Mouse (Mus musculus) forelimb bud, embryonic 11.5 days (tissue): ENCODE results near the gene Pdia4.
"Not testable (repeated sequence)": the region's sequence is repeated elsewhere in the genome, so short reads cannot be mapped to it uniquely, and the experiment has no call there.

Source experiments
- DNase-seq: peaks from one replicate; pipeline ENCODE4 v3.0.0-alpha.2; 2012; ENCODE audit warnings: low read depth, low spot score

The Pdia4 gene

GRCm38 (mm10) chr6:47759406-47759805 is 53.8 kb downstream of the Pdia4 start:
- DNase-seq, result not testable (repeated sequence)

- DNase-seq, result not testable (repeated sequence)
These were observed 55.4 kb downstream of the Pdia4 start for GRCm38 (mm10) chr6:47757849-47758248.

GRCm38 (mm10) chr6:47757429-47757828 is 55.8 kb downstream of the Pdia4 start:
- DNase-seq, result not testable (repeated sequence)

GRCm38 (mm10) chr6:47753144-47753543 is 60.1 kb downstream of the Pdia4 start:
- not testable (repeated sequence) for DNase-seq

GRCm38 (mm10) chr6:47748306-47748705 is 64.9 kb downstream of the Pdia4 start:
- not testable (repeated sequence) for DNase-seq

DNA sequence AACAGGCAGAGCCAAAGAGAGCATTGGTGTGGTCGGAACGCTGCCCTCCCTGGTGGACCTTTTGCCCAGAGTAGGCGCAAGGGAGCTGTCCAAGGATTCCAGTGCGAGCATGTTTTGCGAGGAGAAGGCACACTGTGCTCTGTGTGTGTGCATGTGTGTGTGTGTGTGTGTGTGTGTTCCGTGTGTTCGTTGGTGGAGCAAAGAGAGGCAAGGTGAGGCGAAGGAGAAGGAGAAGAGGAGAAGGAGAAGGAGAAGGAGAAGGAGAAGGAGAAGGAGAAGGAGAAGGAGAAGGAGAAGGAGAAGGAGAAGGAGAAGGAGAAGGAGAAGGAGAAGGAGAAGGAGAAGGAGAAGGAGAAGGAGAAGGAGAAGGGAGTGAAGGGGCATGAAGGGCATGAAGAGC is 65.3 kb downstream of the Pdia4 start:
- not testable (repeated sequence) for DNase-seq
